Mouse (Mus musculus): Measurements from ENCODE around the gene Prkab2.

Gene Prkab2

GRCm38 (mm10) chr3:97696866-97697265 lies 38.9 kb downstream of the Prkab2 start:
- no peak for DNase-seq

DNA sequence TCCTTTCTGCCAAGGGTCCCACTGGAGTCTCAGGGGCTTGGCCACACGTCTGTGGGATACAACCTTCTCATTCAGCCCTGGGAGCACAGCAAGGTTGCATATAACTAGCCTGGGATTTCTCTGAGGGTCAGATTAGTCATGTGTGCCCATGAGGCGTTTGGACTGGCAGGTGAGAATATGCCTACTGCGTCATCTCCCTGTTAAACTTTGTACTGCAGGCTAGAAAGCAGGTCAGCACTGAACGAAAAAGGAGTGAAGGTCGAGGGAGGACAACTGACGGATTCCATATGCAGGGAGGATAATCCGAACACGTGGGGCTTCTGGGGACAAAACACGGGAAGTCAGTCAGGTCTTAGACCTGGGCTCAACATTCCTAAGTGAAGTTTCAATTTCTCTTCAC lies 39.3 kb downstream of the Prkab2 start:
- no peak for DNase-seq

DNA sequence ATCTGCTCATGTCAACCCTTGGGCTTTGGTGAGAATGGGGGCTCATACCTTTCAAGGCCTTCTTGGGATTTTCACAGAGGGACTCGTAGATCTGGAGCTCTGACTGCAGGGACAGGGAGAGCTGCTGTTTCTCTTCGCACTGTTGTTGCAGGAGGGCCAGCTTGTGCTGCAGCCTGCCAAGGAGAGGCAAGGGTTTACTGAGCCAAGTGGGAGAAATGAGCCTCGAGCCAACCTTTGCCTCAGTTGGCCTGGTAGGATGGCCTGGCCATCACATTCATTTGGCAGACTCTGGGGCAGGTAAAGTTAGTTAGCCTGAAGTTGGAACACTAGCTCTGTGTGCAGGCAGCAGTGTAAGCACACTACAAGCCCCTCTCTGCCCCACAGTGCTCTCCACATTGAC lies 41.1 kb downstream of the Prkab2 start:
- no peak for DNase-seq

GRCm38 (mm10) chr3:97701198-97701597 lies 43.2 kb downstream of the Prkab2 start:
- DNase-seq: no peak

DNA sequence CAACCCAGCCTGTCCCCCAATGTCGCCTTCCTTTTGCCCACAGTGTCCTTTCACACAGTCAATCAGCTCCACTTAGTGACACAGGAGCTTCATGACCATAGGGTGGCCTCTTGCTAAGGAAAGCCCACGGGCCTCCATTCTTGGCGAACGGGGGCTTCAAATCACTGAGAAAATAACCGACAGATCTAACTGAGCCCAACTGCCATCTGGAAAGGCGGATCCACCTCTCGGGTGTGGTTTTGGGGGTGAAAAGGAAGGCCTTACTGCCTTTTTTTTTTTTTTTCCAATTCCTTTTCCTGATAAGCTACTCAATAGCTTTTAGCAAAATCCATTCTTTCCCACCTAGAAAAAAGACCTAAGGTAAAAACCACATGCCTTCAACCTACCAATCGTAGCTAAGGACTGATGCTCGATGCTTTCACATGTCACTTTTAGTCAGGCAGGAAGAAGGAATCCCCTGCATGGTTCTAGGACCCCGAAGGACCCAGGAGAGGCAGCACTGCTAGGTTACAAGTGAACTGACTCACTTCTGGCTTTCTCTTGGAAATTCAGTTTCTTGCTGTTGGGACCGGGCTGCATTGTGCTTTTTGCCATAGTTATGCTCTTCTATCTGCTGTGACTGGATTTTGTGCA lies 44.6 kb downstream of the Prkab2 start:
- no peak for DNase-seq

GRCm38 (mm10) chr3:97705508-97705907 lies 47.5 kb downstream of the Prkab2 start:
- no peak for DNase-seq

DNA sequence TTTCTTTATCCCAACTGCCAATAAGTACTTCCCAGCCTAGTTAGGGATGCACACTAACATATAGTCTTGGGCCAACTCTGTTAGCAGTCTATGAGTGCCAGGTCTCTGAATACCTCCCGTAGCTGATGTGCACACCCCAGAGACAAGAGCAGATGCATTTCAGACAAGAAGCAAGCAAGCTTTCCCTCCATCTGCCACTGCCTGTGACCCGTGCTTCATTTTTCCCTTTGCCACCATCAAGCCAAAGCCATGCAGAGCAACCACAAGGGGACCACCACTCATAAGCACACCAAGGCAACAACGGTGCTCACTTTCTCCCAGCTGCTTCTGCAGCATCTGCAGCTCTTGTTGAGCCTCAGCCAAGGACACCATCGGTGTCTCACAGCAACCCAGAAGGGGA lies 48.6 kb downstream of the Prkab2 start:
- DNase-seq: no peak

- DNase-seq: no peak
These were observed 52.1 kb downstream of the Prkab2 start for GRCm38 (mm10) chr3:97710134-97710533.

DNA sequence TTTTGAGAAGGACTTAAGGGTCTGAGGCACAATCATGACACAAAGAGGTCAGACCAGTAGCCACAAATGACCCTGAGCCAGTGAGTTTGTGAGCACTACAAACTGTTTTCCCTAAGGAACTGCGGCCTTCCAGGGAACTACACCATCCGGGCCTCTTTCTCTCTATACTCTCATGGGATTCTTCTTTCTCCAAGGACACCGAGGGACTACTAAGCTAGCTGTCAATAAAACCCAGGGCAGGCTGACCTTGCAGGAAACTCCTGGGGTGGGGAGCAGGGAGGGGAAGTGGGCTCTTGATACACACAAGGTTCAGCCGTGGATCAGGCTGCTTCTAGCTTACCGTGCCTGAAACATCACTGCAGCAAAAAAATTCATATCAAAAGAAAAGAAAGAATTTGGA lies 52.9 kb downstream of the Prkab2 start:
- no peak for DNase-seq

- DNase-seq: no peak
These were observed 57.9 kb downstream of the Prkab2 start for GRCm38 (mm10) chr3:97715922-97716321.

GRCm38 (mm10) chr3:97719116-97719515 lies 61.1 kb downstream of the Prkab2 start:
- no peak for DNase-seq

Data from thymus, postnatal 14 days (tissue).